Mouse (Mus musculus): ENCODE measurements around the gene Vmn1r2. TPM values are rescaled to one million over a fixed set of nuclear protein-coding genes. Genes with fewer than 3 reads are reported as not detected.

The Vmn1r2 gene
- polyA plus RNA-seq, 1 experiment from 2014 or later, result not detected

Other genes with a start within 250 kb of the Vmn1r2 start
- not detected in 2 replicates for gene Vmn1r3, start 18.0 kb downstream of the Vmn1r2 start, polyA plus RNA-seq (2016; fragmentation: Nextera tagmentation; extraction: Ambion mirVana)